Comparison of ENCODE assay signal across 20 mouse cellular contexts in genomic region chr10:18289512-18289911, GRCm38 (mm10). TPM values are rescaled to one million over a fixed set of nuclear protein-coding genes. Genes with fewer than 3 reads are reported as not detected.
A peak's percentile ranks its signal among the peaks of the same experiment; 100 is the strongest.
DNase-seq lines count a peak whose midpoint lies in the region; ATAC-seq lines count a peak whose summit lies in the region.
"Had no signal": no experiment of that assay in that cellular context is flagged by ENCODE, and none has a peak within 500 bp of the region (broad histone marks: within the 10 kb centered on the region; RNA-seq: fewer than 3 reads in every experiment).

No protein-coding gene starts in this region.

- H3K4me1 ChIP-seq in heart, embryonic 11.5 days (ENCODE audit: control insufficient read depth, insufficient read depth, low read length) = no peaks in the 10 kb centered on the region
- H3K4me1 ChIP-seq: limb, embryonic 12.5 days; midbrain, embryonic 15.5 days; neural tube, embryonic 15.5 days had no signal

- H3K9me3 ChIP-seq in heart, embryonic 11.5 days (replicated peaks; ENCODE audit: control insufficient read depth, low read length) = no peaks in the 10 kb centered on the region
- H3K9me3 ChIP-seq: limb, embryonic 12.5 days; midbrain, embryonic 15.5 days; neural tube, embryonic 15.5 days had no signal

- H3K27ac ChIP-seq in heart, embryonic 11.5 days (ENCODE audit: low read depth, low read length) = no peak overlapping the region
- H3K27ac ChIP-seq: limb, embryonic 12.5 days; liver, embryonic 14.5 days; midbrain, embryonic 15.5 days; neural tube, embryonic 15.5 days had no signal

- peak; percentile 8 for DNase-seq in heart, adult 8-10 months (ENCODE audit: low spot score)
- DNase-seq in kidney, adult 18-20 months = peak; percentile 21
- peak; percentile 50 for DNase-seq in kidney, adult 9 months
- DNase-seq in kidney, postnatal 25 days = peak; percentile 35 to 72
- no peak for DNase-seq in spleen, postnatal 10 days (ENCODE audit: low spot score in 2 of 2)
- DNase-seq in cerebellum, adult 18-20 months = no peak
- DNase-seq: cerebellum, postnatal 10 days; gastrocnemius, postnatal 25 days; right cerebral cortex, postnatal 14 days; spleen, adult 18-20 months; thymus, adult 18-20 months had no signal

- no peak for ATAC-seq in heart, embryonic 11.5 days (replicated peaks; ENCODE audit: insufficient number of reproducible peaks, low FRiP score, low TSS enrichment)
- ATAC-seq: forebrain, embryonic 16.5 days; hindbrain, embryonic 16.5 days; intestine, embryonic 16.5 days; midbrain, embryonic 15.5 days had no signal

- H3K27me3 ChIP-seq in heart, embryonic 11.5 days (ENCODE audit: control insufficient read depth, insufficient read depth, low read length) = no peaks in the 10 kb centered on the region
- H3K27me3 ChIP-seq: limb, embryonic 12.5 days; midbrain, embryonic 15.5 days; neural tube, embryonic 15.5 days had no signal

- H3K36me3 ChIP-seq in heart, embryonic 11.5 days (ENCODE audit: control insufficient read depth, insufficient read depth, low read length) = no peaks in the 10 kb centered on the region
- H3K36me3 ChIP-seq: limb, embryonic 12.5 days; midbrain, embryonic 15.5 days; neural tube, embryonic 15.5 days had no signal

- WGBS in heart, embryonic 11.5 days (ENCODE audit: insufficient replicate concordance) = 64% methylated on average over 1 of the region's 1 CpGs

- H3K9ac ChIP-seq in heart, embryonic 11.5 days (ENCODE audit: low read depth, low read length) = no peak overlapping the region
- H3K9ac ChIP-seq: limb, embryonic 12.5 days; liver, embryonic 14.5 days; midbrain, embryonic 15.5 days; neural tube, embryonic 15.5 days had no signal

- no peak overlapping the region for H3K4me2 ChIP-seq in heart, embryonic 11.5 days
- H3K4me2 ChIP-seq: limb, embryonic 12.5 days; midbrain, embryonic 15.5 days; neural tube, embryonic 15.5 days had no signal

- no peak overlapping the region for H3K4me3 ChIP-seq in heart, embryonic 11.5 days (ENCODE audit: low read depth, low read length)
- H3K4me3 ChIP-seq: limb, embryonic 12.5 days; midbrain, embryonic 15.5 days; myocyte; neural tube, embryonic 15.5 days had no signal

RNA-seq across cellular contexts. Expression of gene Nhsl1, which starts 29.3 kb away (rescaled TPM):
- total RNA-seq in heart, adult 8-10 months (2022) = 10 to 100 TPM; 16.9 to 26.5 (median 20.6) TPM
- 13.6 and 15.0 TPM in 2 replicates for polyA plus RNA-seq in heart, embryonic 11.5 days (2014; fragmentation: Nextera tagmentation; extraction: Ambion mirVana)

RNA-seq across cellular contexts. Expression of gene Ccdc28a, which starts 54.7 kb away (rescaled TPM):
- 10 to 100 TPM; 13.8 to 17.9 (median 15.4) TPM for total RNA-seq in heart, adult 8-10 months (2022)
- polyA plus RNA-seq in heart, embryonic 11.5 days (2014; fragmentation: Nextera tagmentation; extraction: Ambion mirVana) = 8.9 and 10.0 TPM in 2 replicates

Comparison
In these comparisons a context has a peak if more than half of its experiments do, and no peak if none do; other contexts are left out.
1. DNase-seq: peak in heart, adult 8-10 months (single experiment), kidney, adult 18-20 months (single experiment), kidney, adult 9 months (single experiment) and kidney, postnatal 25 days (2 of 2); none in spleen, postnatal 10 days (0 of 2) and cerebellum, adult 18-20 months (0 of 2).